Mouse (Mus musculus) lung, postnatal 36 days (tissue): ENCODE measurements around the gene Stx1a.

Experiments used
- DNase-seq: peaks from one replicate; pipeline ENCODE4 v3.0.0; 2022; ENCODE audit warnings: mixed read lengths

Gene Stx1a

DNA sequence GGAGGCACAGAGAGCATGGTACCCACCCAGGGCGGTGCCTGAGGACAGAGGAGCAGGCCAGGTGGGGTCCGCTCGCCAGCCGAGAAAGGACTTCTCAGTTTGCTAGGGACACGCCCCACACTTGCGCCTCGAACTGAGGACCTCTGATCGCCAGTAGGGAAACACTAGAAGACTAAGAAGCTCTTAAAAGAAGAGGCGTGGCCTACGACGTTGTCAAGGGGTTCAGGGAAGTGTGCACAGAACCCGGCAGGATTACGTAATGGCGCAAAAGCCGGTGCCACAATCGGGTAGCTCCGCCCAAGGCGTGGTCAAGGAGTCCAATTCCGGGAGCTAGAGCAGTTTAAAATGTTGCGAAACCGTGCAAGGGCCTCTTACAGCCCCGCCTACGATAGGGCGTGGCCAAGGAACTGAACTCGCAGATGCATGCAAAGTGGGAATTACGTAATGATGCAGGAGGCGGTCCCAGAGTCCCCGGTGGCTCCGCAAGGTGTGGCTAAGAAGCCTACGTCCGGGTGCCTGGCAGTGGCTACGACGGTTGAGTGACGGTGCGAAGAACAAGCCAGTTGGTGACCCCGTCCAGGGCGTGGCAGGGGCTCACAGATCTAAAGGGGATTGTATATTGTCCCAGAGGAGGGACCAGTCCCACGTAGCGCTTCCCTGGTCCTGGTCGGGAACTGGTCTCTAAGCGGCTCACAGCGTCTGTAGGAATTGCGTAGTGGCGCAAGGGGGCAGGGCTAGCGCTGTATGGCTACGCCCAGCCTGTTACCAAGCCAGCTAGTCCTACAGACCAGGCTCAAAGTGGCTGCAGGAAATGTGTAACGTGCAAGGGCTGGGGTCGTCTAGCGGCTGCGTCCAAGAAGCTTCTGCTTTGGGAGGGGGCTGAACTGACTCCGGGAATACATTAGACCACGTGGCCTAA lies 14.4 kb upstream of the Stx1a start, which contains the start of gene Abhd11:
Abhd11 (plus strand) TSS at position 482 of the 919 bp plus-strand sequence.
- peak; percentile 100 for DNase-seq

DNA sequence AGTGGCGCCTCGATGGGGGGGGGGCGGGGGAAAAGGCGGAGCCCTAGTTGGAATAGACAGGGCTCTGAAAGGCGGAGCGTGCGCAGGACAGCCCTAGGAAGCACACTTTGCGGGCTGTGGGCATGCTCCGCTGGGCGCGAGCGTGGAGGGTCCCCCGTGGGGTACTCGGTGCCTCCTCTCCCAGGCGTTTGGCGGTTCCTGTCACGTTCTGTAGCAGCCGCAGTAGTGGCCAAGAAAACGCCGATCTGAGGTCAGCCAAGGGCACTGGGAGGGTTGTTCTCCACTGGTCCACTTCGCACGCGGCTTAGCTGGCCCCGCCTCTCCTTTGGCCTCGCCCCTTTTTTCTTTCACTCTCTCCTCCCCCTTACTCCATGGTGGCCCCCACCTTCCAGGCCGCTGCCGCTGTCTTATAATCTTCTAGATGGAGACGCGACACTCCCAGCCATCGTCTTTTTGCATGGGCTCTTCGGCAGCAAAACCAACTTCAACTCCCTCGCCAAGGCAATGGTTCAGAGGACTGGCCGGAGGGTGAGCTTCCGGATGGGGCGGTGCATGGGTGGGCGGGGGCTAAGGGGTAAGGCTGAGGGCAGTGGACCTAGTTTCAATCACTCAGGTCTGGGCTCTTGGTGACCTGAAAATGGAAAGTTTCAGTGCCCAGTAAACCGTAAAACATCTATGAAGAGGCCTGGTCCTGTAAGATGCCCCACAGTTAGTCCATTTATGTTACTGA lies 13.5 kb upstream of the Stx1a start:
- peak; percentile 94 for DNase-seq

DNA sequence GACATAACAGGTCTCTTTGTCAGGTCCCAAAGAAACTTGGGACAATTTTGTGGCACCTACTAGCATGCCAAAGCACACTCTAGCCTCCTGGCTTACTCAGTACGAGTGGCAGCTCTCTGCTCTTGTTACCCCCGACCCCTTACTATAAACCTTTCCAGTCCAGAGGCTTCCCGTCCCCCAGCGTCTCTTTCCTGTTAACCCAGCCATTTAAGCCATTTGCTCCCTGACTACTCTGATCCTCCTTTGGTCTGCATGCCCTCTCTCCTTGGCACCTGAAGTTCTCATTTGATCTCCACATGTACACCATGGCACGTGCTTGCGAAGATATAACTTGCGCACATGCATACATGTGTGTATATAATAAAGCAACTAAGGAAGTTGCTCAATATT lies 13.0 kb upstream of the Stx1a start:
- DNase-seq = no peak

DNA sequence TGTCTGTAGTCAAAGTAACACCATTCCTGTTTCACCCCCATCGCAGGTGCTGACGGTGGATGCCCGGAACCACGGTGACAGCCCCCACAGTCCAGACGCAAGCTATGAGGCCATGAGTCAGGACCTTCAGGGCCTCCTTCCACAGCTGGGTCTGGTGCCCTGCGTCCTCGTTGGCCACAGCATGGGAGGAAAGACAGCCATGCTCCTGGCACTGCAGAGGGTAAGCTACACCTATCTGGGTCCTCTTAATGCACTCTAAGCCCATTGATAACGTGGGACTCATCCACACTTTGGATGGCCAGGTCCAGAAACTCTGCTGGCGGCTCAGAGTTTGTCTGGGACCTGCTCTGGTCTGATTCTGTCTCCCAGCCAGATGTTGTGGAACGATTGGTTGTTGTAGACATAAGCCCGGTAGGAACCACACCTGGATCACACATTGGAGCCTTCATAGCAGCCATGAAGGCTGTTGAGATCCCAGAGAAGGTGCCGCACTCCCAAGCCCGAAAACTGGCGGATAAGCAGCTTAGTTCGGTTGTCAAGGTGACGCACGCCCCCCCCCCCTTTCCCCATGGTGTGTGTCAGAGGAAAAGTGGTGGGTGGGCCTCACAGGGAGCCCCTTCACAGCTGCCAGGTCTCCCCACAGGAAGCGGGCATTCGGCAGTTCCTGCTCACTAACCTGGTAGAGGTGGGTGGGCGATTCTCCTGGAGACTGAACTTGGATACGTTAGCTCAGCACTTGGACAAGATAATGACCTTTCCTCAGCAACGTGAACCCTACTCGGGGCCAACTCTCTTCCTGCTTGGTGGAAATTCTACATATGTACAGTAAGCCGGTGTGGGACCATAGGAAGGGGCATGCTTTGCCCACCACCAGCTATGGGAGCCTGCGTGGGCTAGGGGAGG lies 12.2 kb upstream of the Stx1a start:
- DNase-seq = no peak

DNA sequence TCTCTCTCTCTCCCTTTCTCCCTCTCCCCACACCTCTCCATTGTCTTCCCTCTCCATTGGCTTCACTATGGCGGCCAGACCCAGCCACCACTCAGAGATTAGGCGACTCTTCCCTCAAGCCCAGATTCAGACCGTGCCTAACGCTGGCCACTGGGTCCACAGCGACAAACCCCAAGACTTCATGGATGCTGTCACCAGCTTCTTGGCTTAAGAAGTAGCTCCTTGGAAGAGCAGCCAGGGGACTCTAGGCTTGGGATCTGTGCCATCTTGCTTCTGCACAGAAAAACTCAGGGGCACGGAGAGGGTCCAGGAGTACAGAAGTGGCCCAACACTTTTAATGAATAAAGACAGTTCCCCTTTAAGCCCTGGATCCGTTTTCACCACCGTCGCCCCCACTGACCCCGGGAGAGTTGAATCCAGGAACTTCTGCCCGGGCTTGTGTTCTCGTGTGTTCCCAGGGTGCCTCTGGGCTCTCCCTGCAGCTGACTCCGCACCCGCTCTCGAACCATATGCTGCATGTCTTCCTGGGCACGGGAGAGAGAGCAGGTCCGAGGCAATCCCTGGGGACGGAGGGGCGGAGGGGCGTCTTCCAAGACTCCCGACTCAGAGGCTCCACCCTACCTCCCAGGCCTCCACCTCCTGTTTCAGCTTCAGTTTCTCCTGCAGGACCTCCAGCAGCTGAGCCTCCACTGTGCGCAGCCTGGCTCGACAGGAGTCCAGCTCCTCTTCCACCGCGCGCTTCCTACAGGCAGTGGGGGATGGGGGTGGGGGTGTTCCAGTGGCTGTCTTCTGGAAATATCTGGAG lies 11.3 kb upstream of the Stx1a start:
- no peak for DNase-seq

DNA sequence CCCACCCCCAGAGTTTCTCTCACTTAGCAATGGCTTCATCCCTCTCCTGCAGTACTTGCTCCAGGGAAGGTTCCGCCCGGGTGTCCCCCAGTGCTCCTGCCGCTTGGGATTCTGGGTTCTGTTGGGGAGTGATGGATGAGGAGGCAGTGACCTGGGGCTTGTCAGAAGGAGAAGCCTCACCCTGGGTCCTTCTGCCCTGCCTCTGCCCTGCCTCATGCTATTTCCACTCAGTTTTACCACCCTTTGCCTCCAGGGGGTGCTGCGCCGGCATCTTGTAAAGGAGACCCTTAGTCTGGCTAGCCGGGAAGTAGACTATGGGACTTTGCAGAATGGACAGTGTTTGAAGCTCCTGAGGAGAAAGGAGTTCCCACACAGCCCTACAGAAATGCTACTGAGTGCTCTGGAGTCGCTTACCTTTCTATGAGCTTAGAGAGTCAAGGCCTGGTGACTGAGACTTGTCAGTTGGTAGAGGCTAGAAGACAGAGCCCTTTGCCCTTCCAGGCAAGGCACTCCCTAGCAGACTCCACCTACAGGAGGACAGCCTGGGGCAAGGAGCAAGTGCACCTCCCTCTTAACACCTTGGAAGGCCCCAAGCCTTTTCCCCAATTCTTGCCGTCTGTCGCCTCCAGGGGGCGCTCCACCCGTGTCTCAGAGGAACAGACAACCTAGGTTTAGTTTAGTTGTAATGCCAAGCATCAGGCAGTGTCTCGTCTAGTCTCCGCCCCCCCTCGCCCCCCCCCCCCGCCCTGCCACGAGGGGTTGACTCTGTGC lies 10.4 kb upstream of the Stx1a start:
- DNase-seq = peak; percentile 89

DNA sequence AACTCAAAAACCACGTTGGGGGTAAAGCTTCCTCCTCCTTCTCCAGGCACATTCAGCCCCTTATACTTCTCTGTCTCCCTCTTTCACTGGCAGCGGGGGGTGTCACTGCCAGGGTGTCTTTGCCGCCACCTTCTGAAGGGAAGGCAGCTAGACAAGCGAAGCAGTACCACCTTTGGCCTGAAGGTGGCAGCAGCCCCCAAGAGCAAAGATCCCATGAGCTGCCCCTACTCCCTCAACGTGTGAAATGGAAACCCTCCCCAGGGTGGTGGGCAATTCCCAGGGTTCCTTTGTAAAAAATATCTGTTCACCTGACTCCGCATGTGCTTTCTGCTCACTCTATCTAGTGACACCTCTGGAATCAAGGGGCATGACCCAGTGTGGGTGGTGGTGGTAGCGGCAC lies 7.8 kb upstream of the Stx1a start:
- DNase-seq = peak; percentile 91

DNA sequence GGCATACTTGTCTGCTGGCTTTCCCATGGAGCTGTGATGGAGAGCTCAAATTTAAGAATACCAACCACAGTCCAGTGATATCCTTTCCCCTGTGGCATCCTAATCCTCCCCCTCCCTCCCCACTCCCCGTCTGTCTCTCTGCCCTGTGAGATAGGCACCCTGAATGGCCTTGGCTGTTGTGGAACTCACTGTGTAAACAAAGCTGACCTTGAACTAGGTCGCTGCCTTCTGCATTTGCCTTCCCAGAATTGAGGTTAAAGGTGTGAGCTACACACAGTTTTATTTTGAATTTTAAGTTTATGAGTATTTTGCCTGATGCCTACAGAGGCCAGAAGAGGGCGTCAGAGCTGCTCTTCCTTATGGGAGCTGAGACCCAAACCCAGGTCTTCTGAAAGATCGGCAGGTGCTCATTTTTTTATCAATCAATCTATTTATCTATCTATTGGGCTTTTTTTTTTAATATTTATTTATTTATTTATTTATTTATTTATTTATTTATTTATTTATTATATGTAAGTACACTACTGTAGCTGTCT lies 7.0 kb upstream of the Stx1a start:
- no peak for DNase-seq

DNA sequence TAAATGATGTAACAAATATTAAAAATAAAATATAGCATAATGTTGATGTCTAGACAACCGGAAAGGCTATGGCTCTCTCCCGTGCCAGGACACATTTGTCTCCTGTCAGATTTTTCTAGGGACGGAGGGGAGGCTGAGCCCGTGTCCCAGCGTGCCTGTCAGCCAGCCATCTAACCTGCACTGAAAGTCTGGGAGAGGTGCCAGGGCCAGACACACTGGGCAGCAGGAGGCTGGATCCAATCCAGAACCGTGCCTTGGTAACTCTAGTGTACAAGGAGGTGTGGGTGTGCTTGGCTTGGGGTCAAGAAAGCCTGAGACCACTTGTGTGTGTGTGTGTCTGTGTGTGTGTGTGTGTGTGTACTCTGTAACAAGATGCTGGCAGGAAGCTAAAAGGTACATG lies 1.5 kb upstream of the Stx1a start:
- peak; percentile 92 for DNase-seq

DNA sequence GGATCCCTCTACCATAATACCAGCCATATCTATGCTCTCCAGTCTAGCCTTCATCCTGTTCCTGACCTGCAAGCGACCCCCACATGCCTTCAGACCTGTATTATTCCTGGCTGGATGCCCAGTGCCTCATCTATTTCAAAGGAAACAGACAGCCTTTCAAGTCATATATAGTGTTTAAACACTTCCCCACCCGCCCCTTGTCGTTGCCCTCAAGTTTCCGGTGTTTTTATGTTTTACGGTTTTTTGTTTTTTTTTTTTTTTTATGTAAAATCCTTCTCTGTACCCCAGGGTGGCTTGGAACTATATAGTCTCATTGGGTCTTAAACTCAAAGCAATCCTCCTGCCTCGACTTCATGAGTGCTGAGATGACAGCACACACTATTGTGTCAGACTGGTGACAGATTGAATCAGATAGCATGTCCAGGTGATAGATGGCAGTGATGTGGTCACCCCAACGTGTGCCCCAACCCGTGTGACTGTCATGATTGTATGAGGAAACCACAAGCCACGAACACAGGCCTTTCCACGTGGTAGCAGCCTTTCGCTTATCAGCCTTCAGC lies 1.5 kb downstream of the Stx1a start:
- peak; percentile 39 for DNase-seq

DNA sequence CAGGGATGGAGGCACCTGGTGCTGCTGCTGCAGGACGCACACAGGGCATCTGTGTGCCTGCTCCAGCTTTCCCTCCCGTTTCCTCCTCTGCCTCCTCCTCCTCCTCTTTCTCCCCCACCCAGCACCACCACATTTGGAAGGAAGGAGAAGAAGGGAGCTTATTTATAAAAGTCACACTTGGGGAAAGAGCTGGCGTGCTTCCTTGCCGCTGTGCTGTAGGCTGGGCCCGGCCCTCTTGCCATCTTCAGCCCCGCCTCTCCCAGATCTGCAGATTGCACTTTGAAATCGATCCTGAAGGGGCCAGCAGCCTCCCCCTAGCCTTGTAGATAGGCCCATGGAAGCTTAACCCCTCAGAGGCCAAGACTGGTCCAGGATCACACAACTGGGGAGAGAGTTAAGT lies 2.6 kb downstream of the Stx1a start:
- no peak for DNase-seq

DNA sequence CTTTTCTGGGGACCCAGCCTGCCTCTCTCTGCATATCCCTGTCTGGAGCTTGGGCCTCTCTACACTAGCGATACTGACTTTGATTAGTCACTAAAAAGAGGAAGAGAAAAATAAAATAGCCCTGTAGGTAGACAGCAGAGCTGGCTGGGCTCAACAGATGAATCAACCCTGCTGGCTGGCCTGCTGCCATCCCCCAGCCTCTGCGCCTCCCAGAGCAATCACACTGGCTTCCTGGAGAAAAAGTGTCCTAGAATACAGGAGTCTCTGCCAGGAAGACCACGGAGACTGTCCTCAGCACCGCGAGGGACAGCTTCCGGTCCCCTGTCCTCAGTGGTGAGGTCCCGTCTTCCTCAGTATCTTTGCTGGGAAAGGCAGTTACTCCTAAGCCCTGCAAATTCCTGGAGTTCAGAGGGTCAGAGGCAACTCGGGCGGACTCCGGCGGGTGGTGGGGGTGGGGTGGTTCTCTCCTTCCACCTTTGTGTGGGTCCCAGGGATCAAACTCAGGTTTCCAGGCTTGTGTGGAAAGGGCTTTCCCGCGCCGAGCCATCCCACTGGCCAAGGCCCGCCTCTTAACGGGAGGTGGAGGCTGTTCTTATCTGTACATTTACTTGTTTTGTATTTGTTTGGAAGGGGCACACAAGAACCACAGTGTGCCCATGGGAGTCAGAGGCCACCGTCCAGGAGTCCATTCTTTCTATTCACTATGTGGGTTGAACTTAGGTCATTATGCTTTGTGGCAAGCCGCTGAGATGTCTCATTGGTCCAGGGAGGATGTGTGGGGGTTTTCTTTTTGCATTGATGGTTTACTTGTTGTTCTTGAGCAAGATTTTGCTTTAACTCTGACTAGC lies 5.9 kb downstream of the Stx1a start:
- DNase-seq = peak; percentile 54

DNA sequence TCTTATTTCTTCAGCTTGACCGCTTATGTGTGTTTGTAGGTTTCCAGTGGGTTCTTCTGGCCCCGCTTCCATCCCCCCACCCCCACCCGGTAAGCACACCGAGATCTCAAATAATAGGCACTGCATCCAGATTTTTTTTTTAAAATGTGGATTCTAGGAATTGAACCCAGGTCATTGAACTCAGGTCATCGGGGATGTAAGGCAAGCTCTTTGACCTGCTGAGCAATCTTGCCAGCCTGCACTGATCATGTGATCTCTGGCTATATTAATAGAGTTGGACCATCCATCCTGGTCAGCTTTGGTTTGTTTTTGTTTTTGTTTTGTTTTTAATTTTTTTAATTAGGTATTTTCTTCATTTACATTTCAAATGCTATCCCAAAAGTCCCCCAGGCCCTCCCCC lies 9.3 kb downstream of the Stx1a start:
- DNase-seq = no peak

DNA sequence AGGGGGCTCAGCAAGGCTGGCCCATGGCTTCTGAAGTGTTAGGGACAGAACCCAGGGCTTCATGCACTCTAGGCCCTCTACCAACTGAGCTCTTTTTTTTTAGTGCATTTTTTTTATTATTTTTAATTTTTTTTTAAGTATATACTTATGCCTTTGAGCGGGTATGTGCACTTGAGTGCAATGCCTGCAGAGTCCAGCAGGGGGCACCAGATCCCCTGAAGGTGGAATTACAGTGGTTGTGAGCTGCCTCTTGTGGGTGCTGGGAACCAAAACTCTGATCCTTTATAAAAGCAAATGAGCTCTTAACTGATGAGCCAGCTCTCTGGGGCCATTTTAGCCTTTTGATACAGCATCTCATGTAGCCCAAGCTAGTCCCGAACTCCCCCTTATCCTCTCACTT lies 11.3 kb downstream of the Stx1a start:
- no peak for DNase-seq

DNA sequence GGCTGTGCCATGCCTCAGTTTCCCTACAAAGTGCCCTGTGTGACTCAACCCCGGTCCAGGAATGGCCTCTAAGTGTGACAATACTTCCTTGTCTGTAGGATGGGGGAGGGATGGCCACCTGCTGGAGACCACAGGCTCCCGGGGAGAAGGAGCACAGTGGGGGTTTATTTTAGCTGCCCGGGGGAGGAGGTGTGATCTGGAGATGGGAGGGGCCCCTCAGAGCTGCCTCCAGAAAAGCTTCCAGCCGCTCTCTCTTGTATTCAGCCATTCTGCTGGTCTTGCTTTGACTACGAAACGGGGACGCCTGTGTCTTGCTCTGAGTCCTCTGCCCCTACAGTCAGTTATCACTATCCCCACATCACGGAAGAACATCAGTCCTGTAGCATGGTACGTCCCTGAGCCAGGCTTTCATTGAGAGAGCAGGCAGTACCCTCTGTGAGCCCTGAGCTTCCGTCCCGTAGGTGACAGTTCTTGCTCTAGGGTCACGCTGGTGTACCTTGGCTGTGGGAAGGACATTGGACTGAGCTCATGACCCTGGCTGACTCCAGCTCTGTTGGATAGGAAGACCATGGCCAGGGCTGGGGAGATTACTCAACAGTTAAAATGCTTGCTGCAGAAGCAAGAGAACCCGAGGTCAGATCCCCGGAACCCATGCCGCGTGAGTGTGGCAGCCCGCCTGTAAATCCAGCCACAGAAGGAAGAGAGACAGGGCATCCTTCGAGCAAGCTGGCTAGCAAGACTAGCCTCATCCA lies 12.5 kb downstream of the Stx1a start:
- no peak for DNase-seq

DNA sequence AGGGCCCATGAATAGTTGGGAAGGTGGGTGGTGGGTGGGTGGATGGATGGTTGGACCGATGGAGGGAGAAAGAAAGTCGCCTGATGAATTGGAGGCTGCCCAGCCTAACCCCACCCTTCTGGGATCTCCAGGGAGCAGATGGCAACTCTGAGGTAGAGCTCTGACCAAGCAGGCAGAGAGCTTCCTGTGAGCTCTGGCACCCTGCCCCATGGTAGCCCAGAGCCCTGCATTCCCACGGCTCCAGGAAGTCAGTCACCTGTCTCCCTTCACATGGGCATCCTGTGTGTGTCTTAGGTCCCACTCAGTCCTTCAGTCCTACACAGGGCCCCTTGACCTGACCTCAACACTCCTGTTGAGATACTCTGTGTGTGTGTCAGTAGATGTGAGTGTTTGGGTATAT lies 14.7 kb downstream of the Stx1a start:
- no peak for DNase-seq

DNA sequence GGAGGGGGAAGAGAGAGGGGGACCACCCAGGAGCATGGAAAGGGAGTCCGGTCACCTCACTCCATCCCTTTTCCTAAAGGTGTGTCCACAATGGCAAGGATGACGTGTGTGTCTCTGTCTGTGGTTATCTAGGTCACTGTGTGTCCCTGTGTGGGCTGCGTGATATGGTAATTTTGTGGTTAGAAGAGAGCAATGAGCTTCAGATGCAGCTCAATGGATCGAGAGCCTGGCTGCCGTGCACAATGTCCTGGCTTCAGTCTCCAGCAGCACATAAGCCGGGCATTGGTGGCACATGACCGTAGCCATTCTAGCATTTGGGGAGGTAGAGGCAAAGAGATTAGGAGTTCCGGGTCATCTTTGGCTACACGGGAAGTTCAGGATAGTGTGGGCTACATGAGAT lies 16.3 kb downstream of the Stx1a start:
- DNase-seq = no peak

DNA sequence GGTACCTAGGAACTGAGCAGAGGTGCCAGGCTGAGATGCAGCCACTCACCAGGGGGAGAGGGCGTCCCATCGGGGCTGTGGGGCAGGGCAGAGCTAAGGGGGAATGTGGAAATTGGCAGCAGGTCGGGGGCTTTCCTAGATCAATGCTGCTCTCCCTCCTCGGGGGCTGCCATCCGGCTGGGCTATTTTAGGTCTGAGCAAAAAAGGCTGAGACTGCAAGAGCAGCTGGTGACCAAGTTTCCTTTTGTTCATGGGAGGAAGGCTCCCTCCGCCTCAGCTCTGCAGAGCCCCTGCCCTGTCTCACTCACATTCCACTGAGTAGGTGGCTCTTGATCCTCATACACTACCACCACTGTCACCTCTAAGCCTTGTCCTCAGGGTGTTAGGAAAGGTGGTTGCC lies 16.8 kb downstream of the Stx1a start:
- no peak for DNase-seq

DNA sequence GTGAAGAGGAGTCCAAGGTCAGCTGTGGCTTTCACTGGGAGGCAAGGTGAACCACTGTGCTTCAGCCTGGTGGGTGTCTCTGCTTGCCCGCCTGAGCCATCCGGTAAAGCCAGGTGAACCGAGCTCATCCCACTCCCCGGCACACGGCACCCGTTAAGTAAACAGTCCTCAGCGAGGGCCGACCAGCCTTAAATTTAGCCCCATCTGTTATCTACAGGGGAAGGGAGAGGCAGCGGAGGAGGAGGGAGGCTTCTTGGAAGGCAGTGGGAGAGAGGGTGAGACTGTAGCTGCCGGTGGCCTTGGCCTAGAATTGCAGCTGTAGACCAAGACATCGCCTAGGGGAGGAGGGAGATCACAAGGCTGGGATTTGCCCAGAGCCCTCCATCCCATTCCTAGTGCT lies 17.5 kb downstream of the Stx1a start:
- no peak for DNase-seq
